In the genomic region with DNA sequence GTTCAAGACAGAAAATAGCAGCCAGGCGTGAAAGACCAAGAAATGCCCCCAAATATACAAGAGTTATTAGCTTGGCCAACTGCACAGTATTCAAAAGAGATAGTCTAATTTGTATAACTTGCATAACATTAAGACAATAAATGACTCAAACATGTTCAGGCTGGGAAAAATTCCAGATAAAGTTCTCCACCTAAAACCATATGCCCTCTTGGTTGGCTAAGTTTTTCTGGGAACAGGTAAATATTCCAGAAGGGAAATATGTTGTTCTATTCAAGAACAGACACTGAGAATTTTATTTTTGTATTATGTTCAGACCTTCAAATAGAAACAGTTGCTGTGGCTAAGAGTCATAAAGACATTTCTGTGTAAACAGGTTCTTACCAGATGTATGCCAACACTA, we compare ENCODE assay signal across 22 mouse cellular contexts.
A peak's percentile ranks its signal among the peaks of the same experiment; 100 is the strongest.
DNase-seq lines count a peak whose midpoint lies in the region; ATAC-seq and TF ChIP-seq lines count a peak whose summit lies in the region.
"Had no signal": no experiment of that assay in that cellular context is flagged by ENCODE, and none has a peak within 500 bp of the region (broad histone marks: within the 10 kb centered on the region; RNA-seq: fewer than 3 reads in every experiment).

No protein-coding gene starts in this region.

- 0 out of 2 replicates have a peak, but pooled peaks have one; percentile 14 for ATAC-seq in frontal cortex, adult (ENCODE audit: low TSS enrichment)
- ATAC-seq: activated CD4-positive, CD25-positive, alpha-beta regulatory T cell, adult 4 months; CD4-positive, CD25-positive, alpha-beta regulatory T cell, adult 4 months; Patski had no signal

- peak overlapping the region; percentile 56 for H3K27ac ChIP-seq in left cerebral cortex, adult 2 months
- H3K27ac ChIP-seq in cortical plate, adult 2 months (ENCODE audit: insufficient read depth, low read length): 0 out of 2 replicates have a peak overlapping the region, but pooled peaks have one; percentile 2

- H3K4me3 ChIP-seq in left cerebral cortex, adult 2 months: no peak overlapping the region
- H3K4me3 ChIP-seq in cortical plate, adult 2 months (ENCODE audit: insufficient read depth, low read length): no peak overlapping the region

- TF ChIP-seq CTCF in left cerebral cortex, adult 2 months (IDR thresholded peaks at IDR 0.05): no peak
- TF ChIP-seq CTCF in cortical plate, adult 2 months (IDR thresholded peaks at IDR 0.05; ENCODE audit: extremely low read depth, insufficient read depth, low read length): no peak

- peaks cover 10% of the 10 kb centered on the region for H3K4me1 ChIP-seq in cortical plate, adult 2 months (ENCODE audit: control insufficient read depth, insufficient read depth, low read length)

- no peak for DNase-seq in frontal cortex, postnatal 25 days (ENCODE audit: low spot score in 2 of 2)
- DNase-seq in left cerebral cortex, adult 2 months (ENCODE audit: extremely low spot score in 1 of 2, low spot score in 2 of 2): no peak
- no peak for DNase-seq in left cerebral cortex, postnatal 10 days (ENCODE audit: extremely low spot score in 1 of 2, low spot score in 2 of 2)
- DNase-seq in brain, adult 2 months (ENCODE audit: low read depth, low spot score): peak; percentile 52
- DNase-seq in retina, embryonic 14.5 days (ENCODE audit: low spot score): no peak
- DNase-seq in Muller cell, postnatal 12 days (ENCODE audit: inconsistent ontology term): no peak
- DNase-seq: adrenal gland, adult 2 months; adrenal gland, adult 8-10 months; adrenal gland, postnatal 10 days; adrenal gland, postnatal 14 days; adrenal gland, postnatal 25 days; adrenal gland, postnatal 36 days; B cell, adult 2 months; cerebellum, adult 11 months; cerebellum, adult 11-12 months; cerebellum, adult 18-20 months; cerebellum, adult 2 months had no signal

- intact Hi-C loops in left cerebral cortex, adult 2 months (cut with DNase I): loop anchor here (1.0 to 2.0 kb wide), 2 partner anchors 14 to 20 kb away; no protein-coding TSS in a partner anchor
- intact Hi-C loops in left cerebral cortex, postnatal 10 days (cut with DNase I): no loop called here

- no peak for TF ChIP-seq POLR2A in cortical plate, adult 2 months (IDR thresholded peaks at IDR 0.05; ENCODE audit: extremely low read depth, insufficient read depth, low read length)
